Mouse (Mus musculus) 3134 (cell line): Measurements from ENCODE around the gene Ddc.
A peak's percentile ranks its signal among the peaks of the same experiment; 100 is the strongest.

Source experiments
- DNase-seq: peaks from one replicate; pipeline ENCODE4 v3.0.0-alpha.2; 2011; ENCODE audit warnings: low spot score; ENCODE audit not compliant: insufficient read length; ENCODE audit errors: extremely low read depth

Ddc gene

GRCm38 (mm10) chr11:11907703-11908413, 9.9 kb upstream of the Ddc start:
- DNase-seq, result peak; percentile 43

GRCm38 (mm10) chr11:11905518-11905917, 7.6 kb upstream of the Ddc start:
- no peak for DNase-seq

- DNase-seq, result no peak
Observed at GRCm38 (mm10) chr11:11904995-11905394, 7.1 kb upstream of the Ddc start.

DNA sequence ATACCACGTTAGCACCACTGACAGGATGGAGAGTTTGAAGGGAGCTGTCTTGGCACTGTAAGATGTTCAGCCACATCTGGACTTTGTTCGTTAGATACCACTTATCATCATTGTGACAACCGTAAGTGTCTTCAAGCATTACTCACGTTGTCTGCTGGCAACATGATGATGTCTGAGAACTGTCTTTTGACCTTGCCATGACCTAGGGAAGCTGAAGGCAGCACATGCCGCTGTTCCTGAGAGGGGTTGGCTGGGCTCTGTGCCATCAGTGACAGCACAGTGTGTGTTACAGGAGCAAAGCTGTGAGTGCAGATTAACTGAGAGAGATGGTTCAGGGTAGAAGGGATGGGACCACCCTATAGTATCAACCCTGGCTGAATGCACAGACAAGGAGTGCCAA, 3.6 kb upstream of the Ddc start:
- no peak for DNase-seq

- DNase-seq, result no peak
Observed at GRCm38 (mm10) chr11:11898496-11898895, 552 bp upstream of the Ddc start.

- DNase-seq, result no peak
Observed at GRCm38 (mm10) chr11:11895479-11895878, 2.5 kb downstream of the Ddc start.

- DNase-seq, result no peak
Observed at GRCm38 (mm10) chr11:11893769-11894168, 4.2 kb downstream of the Ddc start.

DNA sequence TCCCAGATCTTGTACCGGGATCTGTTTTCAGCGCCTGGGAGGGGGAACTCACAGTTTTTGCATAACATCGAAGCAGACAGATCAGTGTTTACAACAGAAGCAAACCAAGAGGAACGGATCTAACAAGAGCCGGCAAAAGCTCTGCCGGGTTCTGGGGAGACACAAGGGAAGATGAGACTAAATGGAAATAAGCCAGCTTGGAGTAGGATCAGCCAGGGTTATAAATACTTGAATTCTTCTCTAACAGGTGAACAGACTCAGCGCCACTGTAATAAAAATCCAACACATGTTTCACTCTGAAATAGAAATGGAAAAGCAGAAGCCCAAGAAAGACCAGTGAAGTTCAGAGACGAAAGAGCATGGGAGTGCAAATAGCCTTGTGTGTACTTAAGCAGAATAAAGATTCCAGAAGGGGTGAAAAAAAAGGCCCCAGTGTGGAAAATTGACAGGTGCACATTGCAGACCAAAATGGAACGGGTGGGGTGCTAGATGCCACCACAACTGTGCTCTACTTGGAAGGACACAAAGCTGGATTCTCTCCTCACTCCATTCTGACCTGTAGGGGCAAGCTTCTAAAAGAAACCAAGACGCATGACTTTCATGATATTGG, 4.8 kb downstream of the Ddc start:
- no peak for DNase-seq

GRCm38 (mm10) chr11:11891832-11892231, 6.1 kb downstream of the Ddc start:
- no peak for DNase-seq

DNA sequence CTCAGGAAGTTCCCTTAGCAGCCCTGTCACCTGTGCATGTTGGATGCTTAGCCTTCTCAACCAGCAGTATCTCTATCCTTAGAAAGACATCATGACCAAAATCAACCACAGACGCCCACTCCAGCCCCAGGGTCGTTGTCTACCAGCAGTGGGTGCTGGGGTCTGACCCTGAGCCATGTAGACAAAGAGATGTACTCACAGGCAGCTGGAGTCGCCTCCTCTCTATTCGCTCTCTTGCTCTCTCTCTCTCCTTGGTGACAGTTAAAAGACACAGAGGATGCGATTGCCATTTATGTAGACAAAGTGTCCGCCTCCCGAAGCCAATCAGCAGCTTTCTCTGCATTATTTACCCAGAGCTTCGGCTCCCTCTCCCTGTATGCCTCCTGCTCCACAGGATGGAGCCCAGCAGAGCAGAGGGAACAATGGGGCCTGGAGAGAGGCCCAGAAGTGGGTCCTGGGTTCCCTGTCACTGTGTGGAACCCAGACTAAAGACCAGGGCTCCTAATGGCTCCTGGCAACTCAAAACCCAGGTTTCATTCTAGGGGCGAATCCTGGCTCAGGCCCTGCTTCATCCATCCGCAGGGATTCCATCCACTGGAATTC, 7.7 kb downstream of the Ddc start:
- DNase-seq, result no peak

DNA sequence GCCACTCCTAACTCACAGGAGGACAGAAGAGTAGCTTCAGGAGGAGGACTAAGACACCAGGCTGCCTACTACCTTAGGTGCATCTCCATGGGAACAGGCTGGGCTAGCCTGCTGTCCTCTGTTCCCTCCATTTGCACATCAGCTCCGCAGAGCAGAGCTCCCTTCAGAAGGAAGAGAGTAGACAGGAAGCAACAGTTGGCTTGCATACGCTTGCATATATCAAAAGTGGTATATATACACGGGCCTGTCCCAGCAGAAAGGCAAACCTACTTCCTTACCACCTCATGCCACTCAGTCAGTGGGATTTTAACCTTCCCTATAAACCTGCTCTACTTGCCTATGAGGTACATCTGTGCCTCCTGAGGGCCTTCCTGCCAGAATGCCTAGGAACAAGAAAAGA, 9.2 kb downstream of the Ddc start:
- no peak for DNase-seq

DNA sequence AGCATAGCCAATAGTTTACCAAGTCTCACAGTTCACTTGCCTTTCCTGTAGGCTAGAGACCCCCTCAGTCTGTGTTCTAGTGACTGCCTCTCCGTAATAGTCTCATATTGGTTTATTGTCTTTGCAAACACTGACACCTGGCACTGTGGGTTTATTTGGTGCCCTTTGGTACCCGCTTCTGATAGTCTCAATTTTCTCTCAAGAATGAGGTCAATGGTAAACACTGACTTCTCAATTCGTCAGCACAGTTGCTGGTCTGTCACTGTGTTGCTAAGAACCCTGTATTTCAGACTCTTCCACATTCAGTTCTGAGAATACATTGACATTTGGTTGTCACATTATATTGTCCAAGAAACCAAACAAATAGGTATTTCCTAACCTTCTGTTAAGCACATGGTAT, 9.9 kb downstream of the Ddc start:
- no peak for DNase-seq

DNA sequence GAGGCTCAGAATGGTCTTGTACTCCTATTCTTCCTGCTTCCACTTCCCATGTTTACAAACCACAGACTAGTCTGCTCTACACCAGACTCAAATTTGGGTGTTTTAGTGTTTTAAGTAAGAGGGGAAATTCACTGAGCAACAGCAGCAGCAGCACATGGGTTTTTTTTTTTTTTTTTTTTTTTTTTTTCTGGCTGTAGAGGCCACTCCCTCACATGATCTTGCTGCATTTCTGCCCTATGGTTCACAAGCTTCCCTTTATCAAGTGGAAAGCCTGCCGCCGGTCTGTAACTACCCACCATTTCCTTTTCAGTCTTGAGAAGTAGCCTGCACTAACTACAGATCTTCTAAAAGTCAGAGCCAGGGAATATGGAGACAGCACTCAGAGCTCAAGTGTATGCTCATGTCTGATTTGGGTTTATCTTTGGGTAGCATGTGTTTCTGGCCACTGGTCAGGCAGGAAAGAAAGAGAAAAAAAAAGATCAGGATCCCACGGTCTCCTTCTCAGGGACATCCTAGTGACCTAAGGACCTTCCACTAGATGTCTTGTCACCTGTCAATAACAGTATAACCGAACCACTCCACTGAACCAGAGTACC, 11.4 kb downstream of the Ddc start:
- DNase-seq, result no peak

DNA sequence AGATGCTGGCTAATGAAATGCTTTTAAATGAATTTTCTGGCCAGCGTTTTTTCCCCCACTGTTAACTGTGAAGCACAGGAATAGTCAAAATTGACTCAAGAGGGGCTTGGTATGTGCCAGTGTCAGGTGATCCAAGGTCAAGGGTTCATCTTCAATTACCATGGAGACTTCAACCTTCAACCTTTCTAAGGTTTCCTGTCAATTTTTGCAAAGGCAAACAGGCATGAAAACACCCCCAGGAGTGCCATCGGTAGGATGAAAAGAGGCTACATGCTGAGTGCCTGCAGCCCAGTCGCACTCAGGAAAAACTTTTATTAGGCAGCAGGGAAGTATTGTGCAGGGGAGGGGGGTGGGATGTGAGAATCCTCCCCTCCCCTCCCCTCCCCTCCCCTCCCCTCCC, 12.0 kb downstream of the Ddc start:
- DNase-seq, result no peak

DNA sequence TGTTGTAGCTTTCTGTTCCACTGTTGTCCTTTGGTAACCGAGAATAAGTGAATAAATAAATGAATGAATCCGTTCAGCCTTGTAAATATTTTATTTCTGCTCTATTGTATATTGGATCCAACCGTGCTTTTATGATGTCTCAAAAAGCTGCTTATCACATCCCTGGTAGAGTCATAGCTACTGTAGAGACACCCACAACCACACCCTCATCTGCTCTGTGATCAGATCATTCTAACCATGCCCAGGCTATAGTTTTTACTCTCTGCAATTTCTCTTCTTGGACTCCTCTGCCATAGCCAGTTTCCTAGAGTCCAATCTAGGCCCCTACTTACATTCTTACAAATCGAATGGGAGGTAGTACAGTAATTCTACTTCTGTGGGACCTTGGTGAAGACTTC, 12.7 kb downstream of the Ddc start:
- no peak for DNase-seq

DNA sequence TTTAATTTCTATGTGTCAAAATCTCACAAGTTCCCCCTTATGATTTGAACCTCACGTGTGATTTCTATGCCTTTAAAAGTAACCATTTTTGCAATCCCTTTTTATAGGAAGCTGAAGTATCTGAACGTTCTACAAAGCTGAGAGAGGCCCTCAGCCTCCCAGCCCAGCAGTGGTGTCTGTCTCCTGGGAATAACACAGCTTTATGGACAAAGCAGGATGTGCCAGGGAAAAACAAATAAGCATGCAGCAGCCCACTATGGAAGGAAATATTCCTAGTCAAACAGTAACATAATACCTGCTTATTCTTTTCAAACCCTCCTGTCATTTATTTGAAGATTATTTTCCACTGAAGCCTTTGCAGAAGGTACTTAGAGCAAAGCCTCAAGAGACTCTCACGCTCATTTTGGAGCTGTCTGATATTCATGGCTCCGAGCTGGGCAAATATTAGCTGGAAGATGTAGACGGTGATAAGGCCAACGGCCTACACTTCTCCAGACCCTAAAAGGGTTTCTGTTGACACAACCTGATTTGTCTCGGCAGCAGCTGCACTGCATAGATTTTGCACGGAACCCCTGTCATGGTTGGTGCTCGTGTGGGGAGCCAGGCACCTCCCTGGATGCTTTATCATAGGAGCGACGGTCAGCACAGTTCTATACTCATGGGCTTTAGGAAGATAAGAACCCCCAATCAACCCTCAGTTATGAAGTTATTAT, 13.3 kb downstream of the Ddc start:
- DNase-seq, result no peak

DNA sequence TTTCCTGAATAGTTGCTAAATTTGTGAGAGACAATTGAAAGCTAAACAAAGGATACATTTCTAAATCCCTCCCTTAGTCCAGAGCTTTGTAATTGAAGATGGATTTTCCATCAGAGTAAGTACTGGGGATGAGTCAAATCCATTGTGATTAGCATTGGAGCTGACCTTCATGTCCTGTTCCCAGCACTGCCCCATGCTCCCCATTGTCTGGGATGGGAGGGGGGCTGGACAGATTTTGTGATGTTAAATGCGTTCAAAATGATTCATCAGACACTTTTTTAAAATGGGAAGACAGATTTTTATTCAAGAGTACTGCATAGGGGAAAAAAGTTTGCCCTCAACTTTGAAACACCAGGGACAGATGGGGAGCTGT, 16.2 kb downstream of the Ddc start:
- no peak for DNase-seq

- no peak for DNase-seq
Observed at GRCm38 (mm10) chr11:11881026-11881782, 16.7 kb downstream of the Ddc start.

DNA sequence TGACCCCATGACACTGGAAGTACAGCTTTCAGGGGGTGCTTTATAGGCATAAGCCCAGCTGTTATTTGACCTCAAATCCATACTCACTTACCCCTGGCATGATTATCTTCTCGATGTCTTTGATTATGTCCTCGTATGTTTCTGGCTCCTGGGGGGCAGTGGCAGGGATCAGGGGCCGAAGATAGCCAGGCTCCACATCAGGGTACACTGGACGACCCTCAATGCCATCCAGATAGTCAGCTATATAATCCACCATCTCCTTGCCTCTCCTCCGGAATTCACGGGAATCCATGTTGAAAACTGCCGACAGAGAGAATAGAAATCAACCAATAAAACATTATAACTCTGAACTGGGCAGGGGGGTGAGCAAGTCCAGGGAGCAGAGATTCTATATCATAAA, 17.6 kb downstream of the Ddc start:
- no peak for DNase-seq

- DNase-seq, result no peak
Observed at GRCm38 (mm10) chr11:11879699-11880002, 18.3 kb downstream of the Ddc start.
